Mouse (Mus musculus): ENCODE results near the gene Qtrt2.

Gene Qtrt2

DNA sequence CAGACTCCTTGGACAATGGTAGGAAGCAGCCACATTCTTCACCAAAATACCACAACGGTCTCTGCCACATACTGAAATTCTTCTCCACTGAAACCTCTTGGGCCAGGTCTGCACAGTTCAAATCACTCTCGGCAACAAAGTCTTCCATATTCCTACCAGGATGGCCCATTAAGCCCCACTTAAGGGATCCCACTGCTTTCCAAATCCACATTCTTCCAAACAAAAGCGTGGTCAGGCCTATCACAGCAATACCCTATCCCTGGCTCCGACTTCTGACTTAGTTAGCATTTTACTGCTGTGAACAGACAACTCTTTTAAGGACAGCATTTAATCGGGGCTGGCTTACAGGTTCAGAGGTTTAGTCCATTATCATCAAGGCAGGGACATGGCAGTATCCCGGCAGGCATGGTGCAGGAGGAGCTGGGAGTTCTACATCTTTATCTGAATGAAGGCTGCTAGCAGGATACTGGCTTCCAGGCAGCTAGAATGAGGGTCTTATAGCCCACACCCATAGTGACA, at the start of gene Qtrt2:
TSS of gene Qtrt2 (minus strand) at position 469 of the 519 bp plus-strand sequence.
- DNase-seq, result no peak

- DNase-seq, result no peak
Observed at GRCm38 (mm10) chr16:43973606-43974220, 47.1 kb upstream of the Qtrt2 start.

- no peak for DNase-seq
Observed at GRCm38 (mm10) chr16:43973147-43973546, 46.5 kb upstream of the Qtrt2 start.

DNA sequence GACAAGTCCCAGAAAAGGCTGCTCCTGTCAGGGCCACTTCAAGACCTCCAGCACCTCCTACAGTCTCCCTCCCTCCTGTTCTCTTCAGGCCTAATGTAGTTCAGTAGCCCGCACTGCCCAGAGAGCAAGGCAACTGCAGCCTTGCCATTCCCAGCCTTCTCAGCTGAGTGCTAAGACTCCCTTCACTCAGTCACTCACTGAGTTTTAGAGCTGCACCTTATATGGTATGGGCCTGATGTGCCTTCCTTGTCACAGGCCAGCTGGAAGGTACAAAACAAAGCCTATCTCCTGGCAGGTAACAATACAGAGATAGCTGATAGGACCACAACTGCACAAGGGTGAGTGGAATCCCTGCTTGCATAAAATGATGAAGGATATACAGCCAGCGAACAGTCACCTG, 45.8 kb upstream of the Qtrt2 start:
- DNase-seq, result no peak

DNA sequence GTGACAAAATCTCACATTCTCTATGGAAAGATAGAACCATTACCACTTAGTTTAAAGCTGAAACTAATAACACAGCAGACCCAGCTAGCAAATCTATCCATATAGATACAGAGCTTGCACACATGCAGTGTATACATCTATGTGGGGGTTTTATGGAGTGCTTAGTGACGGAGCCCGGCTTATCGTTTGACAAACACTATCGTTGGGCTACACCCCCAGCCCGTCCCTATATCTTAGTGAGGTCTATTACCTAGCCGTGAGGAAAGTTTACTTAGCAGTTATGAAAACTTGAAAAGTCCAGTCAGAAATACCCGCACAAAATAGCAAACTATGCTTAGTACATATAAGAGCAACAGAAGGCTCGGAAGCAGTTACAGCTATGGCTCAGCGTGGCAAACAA, 45.1 kb upstream of the Qtrt2 start:
- no peak for DNase-seq

DNA sequence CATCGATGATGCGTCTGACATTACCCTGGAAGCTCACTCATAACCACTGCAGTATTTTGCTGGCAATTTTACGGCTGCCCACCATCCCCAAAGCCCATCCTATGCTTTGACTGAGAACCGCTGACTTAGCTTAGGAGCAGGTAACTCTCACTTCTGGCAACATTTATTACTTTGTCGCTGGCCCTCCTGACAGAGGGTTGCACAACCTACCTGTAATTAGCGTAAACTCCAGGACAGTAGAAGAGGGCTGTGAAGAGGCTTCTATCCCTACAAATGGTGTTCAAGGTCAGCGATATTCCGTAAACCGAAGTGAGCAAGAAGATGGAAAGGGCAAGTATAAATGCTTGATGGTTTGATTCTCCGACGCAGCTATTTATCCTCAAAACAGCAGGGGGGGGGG, 44.6 kb upstream of the Qtrt2 start:
- no peak for DNase-seq

DNA sequence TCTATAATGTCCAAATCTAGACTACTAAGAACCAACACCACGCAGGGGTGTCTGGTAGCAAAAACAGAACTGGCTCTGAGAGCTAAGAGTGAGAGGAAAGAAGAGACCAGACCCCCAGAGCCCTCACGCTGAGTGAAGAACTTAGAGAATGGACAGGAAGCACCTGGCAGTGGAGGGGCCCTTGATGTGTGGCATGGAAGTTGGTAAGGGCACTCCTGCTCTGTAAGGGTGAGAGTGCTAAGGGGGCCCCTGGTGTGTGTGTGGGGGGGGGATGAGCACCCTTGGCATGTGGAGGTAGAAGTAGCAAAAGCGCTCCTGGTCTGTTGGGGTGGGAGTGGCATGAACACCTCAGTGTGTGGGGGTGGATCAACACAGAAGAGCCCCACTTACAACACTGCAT, 43.8 kb upstream of the Qtrt2 start:
- no peak for DNase-seq

DNA sequence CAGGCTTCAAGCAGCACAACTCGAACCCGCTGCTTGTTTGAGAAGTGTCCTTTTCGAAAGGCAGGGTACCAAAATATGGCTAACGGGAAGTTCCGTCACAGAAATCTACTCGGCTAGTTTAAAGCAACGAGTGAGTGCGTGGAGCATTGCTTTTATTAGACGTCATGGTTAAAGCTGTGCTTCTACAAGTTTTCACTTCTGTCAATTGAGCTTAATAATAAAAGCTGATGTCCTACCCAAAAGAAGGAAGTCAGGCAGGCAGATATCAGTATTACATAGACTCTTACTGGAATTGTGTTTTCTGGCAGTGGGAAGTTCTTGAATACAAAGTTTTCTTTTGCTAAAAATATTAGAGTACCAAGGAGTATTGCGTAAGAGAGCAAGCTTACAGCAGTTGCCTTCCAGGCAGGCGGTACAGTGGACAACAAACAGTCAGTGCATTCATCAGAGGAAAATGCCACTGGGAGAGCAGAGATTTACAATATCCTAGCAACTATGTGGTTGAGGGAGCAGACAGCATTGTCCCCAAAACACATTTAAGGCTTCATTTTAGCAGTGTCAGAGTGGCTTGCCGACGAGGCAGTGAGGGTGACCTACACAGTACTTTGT, 39.3 kb upstream of the Qtrt2 start:
- DNase-seq, result no peak

DNA sequence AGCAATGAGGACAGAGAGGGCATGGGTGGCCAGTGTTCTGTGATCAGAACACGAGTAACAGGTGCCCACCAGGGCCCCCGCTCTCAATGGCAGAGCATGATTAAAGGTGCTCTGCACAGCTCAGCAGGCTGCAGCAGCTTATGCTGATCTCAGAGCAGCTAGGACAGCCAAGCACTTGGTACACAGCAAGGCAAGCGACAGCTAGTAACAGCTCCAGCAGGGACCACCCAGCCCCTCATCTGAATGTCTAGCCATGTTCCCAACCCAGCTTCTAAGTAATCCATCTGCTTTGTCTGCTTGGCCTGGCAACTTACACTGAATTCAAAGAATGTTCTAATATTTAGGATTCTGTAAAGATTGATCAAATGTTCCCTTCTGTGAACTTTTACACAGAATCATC, 37.2 kb upstream of the Qtrt2 start:
- DNase-seq, result no peak

- DNase-seq, result no peak
Observed at GRCm38 (mm10) chr16:43963291-43963690, 36.7 kb upstream of the Qtrt2 start.

DNA sequence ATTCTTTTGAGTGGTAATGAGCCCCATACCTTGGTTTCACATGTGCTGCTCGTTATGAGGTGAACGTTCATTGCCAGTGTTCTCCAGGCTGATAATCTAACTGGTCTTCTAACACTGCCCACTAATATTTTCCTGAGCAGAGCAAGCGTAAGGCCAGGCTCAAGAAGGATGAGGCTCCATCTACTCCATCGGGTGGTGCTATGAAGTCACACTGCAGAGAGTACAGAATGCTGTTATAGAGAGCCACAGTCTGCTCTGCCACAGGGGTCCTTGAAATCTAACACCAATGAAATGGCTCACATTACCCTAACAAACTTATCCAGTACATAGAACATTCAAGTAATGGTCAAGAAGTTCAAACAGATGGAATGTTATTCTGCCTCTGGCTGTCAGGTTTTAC, 31.4 kb upstream of the Qtrt2 start:
- no peak for DNase-seq

DNA sequence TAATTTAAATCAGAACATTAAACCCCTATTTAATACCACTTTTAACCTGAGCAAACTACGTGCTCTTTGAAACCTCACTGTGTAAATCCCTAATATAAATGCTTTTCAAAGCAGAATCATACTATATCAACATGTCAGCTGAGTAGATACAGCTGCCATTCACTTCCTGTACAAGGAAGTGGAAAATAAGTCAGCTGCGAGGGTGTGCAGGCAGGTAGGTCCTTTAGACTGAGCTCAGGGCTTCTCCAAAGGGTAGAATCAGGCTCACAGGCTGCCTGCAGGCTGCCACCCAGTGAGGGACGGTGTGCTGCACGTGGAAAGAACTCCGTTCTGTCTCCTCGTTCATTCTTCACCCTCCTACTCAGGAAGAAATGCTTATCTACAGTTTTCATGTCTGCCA, 28.3 kb upstream of the Qtrt2 start:
- no peak for DNase-seq

GRCm38 (mm10) chr16:43951591-43951990, 25.0 kb upstream of the Qtrt2 start:
- peak; percentile 29 for DNase-seq

DNA sequence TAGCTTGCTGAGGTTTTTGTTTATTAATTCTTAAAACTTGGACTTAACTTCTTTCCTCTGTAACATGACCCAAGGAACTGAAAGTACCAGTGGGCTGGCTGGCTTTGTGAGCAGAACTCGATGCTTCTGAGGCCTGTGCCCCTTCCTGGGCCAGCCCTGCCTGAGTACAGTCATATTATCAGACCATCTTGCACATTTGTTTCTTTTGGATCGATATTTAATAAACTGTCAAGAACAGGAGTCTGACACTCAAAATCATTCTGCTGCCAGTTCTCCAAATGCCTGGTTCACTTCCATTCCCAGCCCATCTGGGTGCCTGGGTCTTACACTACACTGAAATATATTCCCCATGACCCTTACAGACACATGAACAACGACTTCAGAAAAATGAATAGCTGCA, 19.3 kb upstream of the Qtrt2 start:
- DNase-seq, result peak; percentile 19

DNA sequence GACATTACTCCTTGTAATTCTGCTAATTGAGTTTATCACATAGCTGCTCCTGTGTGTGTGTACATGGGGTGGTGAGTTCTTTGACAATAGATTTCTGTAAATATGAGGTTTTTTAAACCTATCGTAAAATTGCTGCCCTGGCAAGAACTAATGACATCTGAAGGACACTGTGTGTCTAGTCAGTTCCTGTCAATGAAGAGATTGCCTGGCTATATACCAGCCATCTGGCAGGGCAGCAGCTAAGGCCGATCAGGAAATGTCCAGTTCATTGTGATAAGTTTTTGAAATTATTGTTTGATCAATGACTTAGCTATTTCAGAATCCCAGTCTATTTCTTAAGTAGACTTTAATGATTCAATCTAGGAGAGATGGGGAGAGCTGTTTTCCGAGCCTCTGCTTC, 18.7 kb upstream of the Qtrt2 start:
- DNase-seq, result no peak

DNA sequence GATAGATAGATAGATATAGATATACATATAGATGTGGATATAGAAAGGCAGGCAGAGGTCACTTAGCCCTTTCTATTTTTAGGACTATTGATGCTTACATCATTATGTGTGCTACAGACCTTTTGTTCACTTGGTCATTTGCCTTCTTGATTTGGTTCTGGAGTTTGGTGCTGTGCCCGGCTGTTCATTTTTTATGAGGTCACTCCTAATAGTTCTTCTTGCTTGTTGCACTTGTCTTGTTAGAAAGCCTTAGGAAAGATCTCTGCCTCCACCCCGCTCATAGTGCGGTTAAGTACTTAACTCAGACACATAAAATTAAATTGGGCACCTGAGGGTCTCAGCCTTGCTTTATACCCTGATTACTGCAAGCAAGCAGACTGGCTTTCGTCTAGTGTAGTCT, 14.2 kb upstream of the Qtrt2 start:
- no peak for DNase-seq

- no peak for DNase-seq
Observed at GRCm38 (mm10) chr16:43935892-43936291, 9.3 kb upstream of the Qtrt2 start.

DNA sequence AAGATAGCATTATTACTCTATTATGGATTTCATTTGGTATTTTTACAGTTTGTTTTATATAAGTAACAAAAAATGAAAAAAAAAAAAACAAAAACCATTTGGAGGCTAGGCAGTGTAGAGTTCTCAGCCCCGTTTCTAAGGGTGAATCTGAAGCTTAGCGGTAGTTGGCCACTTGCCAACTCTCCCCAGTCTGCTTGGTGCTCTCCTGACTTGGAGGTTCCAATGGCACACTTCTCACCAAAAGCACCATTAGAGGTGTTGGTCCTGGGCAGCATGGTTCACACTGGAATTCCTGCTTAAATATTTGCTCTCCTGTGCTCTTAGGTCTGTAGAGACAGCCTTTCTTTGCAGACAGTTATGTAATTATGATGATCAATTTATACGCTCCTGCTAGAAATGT, 8.8 kb upstream of the Qtrt2 start:
- no peak for DNase-seq

DNA sequence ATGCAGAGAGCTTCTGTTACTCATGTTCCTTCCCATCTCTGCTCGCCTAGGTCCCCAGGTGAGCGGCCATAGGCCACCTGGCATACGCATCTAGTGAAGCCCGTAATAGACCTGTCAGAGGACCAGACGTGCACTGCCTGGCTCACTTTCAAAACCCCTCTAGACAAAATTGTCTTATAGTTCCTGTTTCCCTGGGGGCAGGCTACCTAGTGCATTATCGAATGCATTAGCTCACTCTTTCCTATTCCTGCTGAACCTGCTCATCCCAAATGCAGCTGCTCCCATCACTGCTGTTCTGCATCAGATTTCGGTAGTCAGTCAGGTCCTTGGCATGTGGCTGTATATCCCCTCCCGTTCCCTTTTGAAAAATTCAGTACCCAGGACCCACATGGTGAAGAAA, 8.2 kb upstream of the Qtrt2 start:
- DNase-seq, result no peak

DNA sequence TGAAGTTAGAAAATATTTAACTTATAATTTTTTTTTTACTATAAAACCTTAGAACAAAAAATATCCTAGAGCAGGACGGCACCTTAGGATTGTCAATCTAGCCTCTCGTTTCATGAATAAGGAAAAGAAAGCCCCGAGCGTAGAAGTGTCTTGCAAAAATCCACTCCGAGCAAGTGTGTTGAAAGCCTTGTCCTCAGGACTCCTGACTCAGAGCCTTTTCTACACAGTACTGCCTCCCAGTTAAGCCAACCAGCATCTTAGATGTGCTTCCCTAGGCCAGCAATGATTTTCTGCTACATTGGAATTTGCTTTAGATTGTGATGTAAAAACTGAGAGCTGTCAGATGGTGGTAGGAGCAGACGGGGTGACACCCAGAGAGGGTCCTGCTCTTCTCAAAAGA, 6.4 kb upstream of the Qtrt2 start:
- no peak for DNase-seq

- DNase-seq, result no peak
Observed at GRCm38 (mm10) chr16:43932319-43932718, 5.7 kb upstream of the Qtrt2 start.

DNA sequence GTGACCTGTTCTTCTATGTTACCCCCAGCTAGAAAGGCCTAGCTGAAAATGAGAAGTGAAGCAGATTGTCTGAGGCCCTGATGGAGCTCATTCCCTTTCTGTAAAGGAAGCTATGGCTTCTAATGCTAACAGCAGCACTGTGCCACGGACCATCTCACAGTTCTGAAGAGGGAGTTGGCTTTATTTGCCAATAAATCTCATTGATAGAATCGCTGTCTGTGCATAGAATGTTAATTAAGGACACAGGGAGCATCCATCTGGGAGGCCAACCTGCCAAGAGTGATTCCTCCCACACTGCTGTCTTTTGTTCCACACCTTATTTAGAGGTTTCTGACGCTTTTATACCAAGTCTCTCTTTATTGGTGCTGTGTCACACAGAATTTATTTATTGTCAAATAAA, 4.9 kb upstream of the Qtrt2 start:
- DNase-seq, result no peak

GRCm38 (mm10) chr16:43930577-43930976, 4.0 kb upstream of the Qtrt2 start:
- no peak for DNase-seq

DNA sequence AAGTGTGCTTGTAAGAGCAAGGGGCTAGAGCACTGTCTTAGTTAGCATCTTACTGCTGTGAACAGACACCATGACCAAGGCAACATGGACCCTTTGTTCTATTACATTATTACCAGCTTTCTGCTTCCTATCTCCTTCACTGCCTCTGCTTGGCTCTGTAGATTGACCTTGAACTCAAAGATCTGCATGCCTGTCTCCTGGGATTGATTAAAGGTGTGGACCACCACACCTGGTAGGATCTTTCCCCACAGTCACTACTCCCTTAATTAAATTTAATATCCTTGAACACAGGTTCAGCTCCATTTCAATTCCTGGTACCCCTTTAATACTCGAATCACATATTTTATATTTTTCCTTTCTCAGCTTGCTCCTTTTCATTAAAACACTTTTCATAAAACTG, 763 bp downstream of the Qtrt2 start:
- no peak for DNase-seq

- no peak for DNase-seq
Observed at GRCm38 (mm10) chr16:43925001-43925558, 1.5 kb downstream of the Qtrt2 start.
